Mouse (Mus musculus): ENCODE data around the gene Bmpr1a. TPM values are rescaled to one million over a fixed set of nuclear protein-coding genes. Genes with fewer than 3 reads are reported as not detected.

The Bmpr1a gene
- polyA plus RNA-seq, 1 experiment from 2014 or later, result 37.4 TPM

GRCm38 (mm10) chr14:34382921-34383704 lies 120.0 kb downstream of the Bmpr1a start:
- Histone ChIP-seq H3K27ac (replicated peaks) (no peak overlapping the region), H3K4me3 (no peak overlapping the region), H3K27me3 (replicated peaks) (no peaks in the 10 kb centered on the region), H3K4me1 (peaks cover 17% of the 10 kb centered on the region), H3K4me2 (no peak overlapping the region), H3K9ac (no peak overlapping the region), H3K36me3 (peaks cover 11% of the 10 kb centered on the region), H3K9me3 (no peaks in the 10 kb centered on the region)
- WGBS, result 82% methylated on average over 9 of the region's 9 CpGs
- no peak for ATAC-seq (ENCODE audit: extremely low read depth, insufficient number of reproducible peaks, low FRiP score, low TSS enrichment)

GRCm38 (mm10) chr14:34378560-34379331 lies 124.4 kb downstream of the Bmpr1a start:
- WGBS, result 30% methylated on average over 11 of the region's 11 CpGs
- peak overlapping the region; percentile 49 for H3K4me3 ChIP-seq
- peak overlapping the region; percentile 65 for H3K9ac ChIP-seq
- H3K4me1 ChIP-seq, result peaks cover 37% of the 10 kb centered on the region
- peaks cover 11% of the 10 kb centered on the region for H3K36me3 ChIP-seq
- peak overlapping the region; percentile 64 for H3K4me2 ChIP-seq
- peak overlapping the region; percentile 77 for H3K27ac ChIP-seq (replicated peaks)
- peak; percentile 14; the same call in 1 of the 2 replicates for ATAC-seq (ENCODE audit: extremely low read depth, insufficient number of reproducible peaks, low FRiP score, low TSS enrichment)
- H3K9me3 ChIP-seq, result no peaks in the 10 kb centered on the region
- no peaks in the 10 kb centered on the region for H3K27me3 ChIP-seq (replicated peaks)

DNA sequence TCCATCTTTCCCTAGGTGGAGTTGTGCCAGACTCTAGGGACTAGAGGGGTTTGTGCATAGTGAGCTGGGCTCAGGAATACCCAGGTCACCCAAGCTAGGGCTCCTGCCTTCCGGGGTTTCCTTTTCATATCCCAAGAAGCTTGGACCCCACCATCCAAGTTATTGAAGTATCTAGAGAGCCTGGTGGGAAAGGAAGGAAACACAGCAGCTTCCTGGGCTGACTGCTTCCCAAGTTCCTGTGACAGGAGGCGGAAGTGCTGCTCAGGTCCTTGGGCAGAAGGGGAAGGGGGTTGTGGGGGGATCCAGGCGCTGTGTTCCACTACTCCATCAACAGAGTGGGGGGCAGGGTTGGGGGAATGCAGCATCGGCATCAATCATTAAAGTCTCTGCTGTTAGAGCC lies 126.0 kb downstream of the Bmpr1a start:
- 70% methylated on average over 4 of the region's 4 CpGs for WGBS
- no peak for ATAC-seq (ENCODE audit: extremely low read depth, insufficient number of reproducible peaks, low FRiP score, low TSS enrichment)
- H3K9ac ChIP-seq, result peak overlapping the region; percentile 68
- peak overlapping the region; percentile 64 for H3K4me2 ChIP-seq
- H3K27ac ChIP-seq (replicated peaks), result peak overlapping the region; percentile 77
- H3K9me3 ChIP-seq, result no peaks in the 10 kb centered on the region
- H3K27me3 ChIP-seq (replicated peaks), result no peaks in the 10 kb centered on the region
- peaks cover 41% of the 10 kb centered on the region for H3K4me1 ChIP-seq
- 0 out of 2 replicates have a peak, but pooled peaks cover 4% of the 10 kb centered on the region for H3K36me3 ChIP-seq
- peak overlapping the region; percentile 49 for H3K4me3 ChIP-seq

DNA sequence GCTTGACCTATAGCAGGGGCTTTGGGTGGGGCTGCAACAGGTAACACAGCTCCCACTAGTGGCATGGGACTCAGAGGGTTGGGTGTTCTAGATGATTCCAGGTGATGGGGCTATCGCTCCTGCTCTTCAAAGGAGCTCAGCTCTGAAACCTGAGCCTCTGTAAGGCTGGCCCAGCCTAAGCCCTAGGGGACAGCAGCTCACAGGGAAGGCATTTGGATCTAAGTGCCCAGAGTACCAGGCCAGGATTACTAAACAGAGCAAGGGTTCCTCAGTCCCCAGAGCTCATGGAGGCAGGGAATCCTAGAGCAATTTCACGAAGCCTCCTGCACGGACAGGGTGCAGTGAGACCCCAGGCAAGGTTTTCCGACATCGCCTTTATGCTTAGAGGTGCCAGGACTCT lies 127.2 kb downstream of the Bmpr1a start:
- no peak for ATAC-seq (ENCODE audit: extremely low read depth, insufficient number of reproducible peaks, low FRiP score, low TSS enrichment)
- peaks cover 41% of the 10 kb centered on the region for H3K4me1 ChIP-seq
- no peaks in the 10 kb centered on the region for H3K36me3 ChIP-seq
- H3K9ac ChIP-seq, result peak overlapping the region; percentile 68
- peak overlapping the region; percentile 64 for H3K4me2 ChIP-seq
- H3K9me3 ChIP-seq, result no peaks in the 10 kb centered on the region
- H3K27ac ChIP-seq (replicated peaks), result peak overlapping the region; percentile 77
- WGBS, result 66% methylated on average over 5 of the region's 5 CpGs
- no peaks in the 10 kb centered on the region for H3K27me3 ChIP-seq (replicated peaks)
- H3K4me3 ChIP-seq, result peak overlapping the region; percentile 49

GRCm38 (mm10) chr14:34375415-34375904 lies 127.7 kb downstream of the Bmpr1a start, which contains the start of gene Mmrn2:
Gene Mmrn2, plus strand, starts transcription at chr14:34375465.
- Histone ChIP-seq H3K36me3 (no peaks in the 10 kb centered on the region), H3K4me3 (peak within 1 kb of the TSS; percentile 49), H3K27ac (replicated peaks) (peak within 1 kb of the TSS; percentile 77), H3K27me3 (replicated peaks) (no peaks in the 10 kb centered on the region), H3K4me2 (peak within 1 kb of the TSS; percentile 64), H3K4me1 (peaks cover 41% of the 10 kb centered on the region), H3K9ac (peak within 1 kb of the TSS; percentile 68), H3K9me3 (no peaks in the 10 kb centered on the region)
- WGBS, result 65% methylated on average over 13 of the region's 13 CpGs
- no peak for ATAC-seq (ENCODE audit: extremely low read depth, insufficient number of reproducible peaks, low FRiP score, low TSS enrichment)

DNA sequence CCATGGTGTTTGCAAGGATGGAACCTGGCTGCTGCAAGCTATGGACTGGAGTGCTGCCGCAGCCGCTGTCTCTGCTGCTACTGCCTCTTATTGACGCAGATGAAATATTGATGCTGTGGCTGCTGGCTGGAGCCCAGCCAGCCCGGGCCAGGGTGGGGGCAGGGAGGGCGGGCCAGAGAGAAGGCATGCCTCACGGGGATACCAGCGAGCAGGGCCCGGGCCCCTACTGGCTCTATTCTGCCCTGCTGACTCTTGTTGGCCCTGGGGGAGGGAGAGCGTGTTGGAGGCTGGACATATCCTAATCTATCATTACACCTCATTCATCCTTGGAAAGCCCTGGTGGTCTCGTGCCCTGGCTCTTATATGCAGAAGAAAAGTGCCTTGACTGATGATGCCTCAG lies 128.6 kb downstream of the Bmpr1a start, which contains the start of gene Sncg:
Sncg (minus strand) TSS at position 213 of the 400 bp plus-strand sequence.
- no peaks in the 10 kb centered on the region for H3K36me3 ChIP-seq
- H3K4me2 ChIP-seq, result peak within 1 kb of the TSS; percentile 64
- WGBS, result 45% methylated on average over 10 of the region's 10 CpGs
- H3K9me3 ChIP-seq, result no peaks in the 10 kb centered on the region
- H3K4me1 ChIP-seq, result peaks cover 39% of the 10 kb centered on the region
- no peaks in the 10 kb centered on the region for H3K27me3 ChIP-seq (replicated peaks)
- H3K4me3 ChIP-seq, result peak within 1 kb of the TSS; percentile 49
- H3K27ac ChIP-seq (replicated peaks), result peak within 1 kb of the TSS; percentile 77
- ATAC-seq (ENCODE audit: extremely low read depth, insufficient number of reproducible peaks, low FRiP score, low TSS enrichment), result no peak
- peak within 1 kb of the TSS; percentile 68 for H3K9ac ChIP-seq

DNA sequence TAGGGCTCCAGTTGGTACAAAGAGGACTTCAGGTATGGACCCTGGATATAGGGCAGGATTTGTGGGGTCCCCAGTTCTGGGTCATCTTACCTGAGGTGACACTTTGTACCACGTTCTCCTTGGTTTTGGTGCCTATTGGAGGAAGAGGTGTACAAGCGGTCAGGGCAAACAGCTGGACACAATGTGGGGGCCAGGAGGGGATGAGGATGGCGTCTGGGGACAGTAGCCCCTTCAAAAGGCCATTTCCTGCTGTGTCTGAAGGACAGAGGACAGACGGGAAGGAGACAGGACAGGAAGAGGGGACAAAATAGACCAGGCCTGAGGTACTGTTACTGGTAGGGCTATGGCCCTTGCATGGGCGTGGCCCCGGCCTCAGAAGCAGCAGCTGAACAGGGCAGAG lies 129.6 kb downstream of the Bmpr1a start:
- H3K36me3 ChIP-seq, result no peaks in the 10 kb centered on the region
- H3K9me3 ChIP-seq, result no peaks in the 10 kb centered on the region
- no peak for ATAC-seq (ENCODE audit: extremely low read depth, insufficient number of reproducible peaks, low FRiP score, low TSS enrichment)
- peaks cover 29% of the 10 kb centered on the region for H3K4me1 ChIP-seq
- 74% methylated on average over 6 of the region's 6 CpGs for WGBS
- no peak overlapping the region for H3K4me3 ChIP-seq
- H3K9ac ChIP-seq, result no peak overlapping the region
- H3K27me3 ChIP-seq (replicated peaks), result no peaks in the 10 kb centered on the region
- no peak overlapping the region for H3K4me2 ChIP-seq
- H3K27ac ChIP-seq (replicated peaks), result no peak overlapping the region

DNA sequence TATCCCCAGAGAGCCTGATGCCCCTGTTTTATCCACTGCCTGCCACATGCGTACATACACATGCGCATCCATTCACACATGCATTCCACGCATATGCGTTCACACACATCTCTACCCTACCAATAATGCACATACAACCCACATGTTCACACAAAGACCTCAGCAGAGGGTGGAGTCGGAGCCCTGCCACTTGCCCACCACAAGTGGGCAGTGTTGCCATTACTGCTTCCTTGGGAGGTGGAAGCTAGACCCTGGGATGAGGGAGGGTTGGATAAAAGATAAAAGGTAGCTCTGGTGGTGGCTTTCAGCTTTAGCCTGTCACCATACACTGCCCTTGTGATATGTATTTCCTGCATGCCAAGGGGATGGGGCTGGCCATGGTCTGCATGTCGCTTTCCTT lies 130.5 kb downstream of the Bmpr1a start:
- no peak overlapping the region for H3K9ac ChIP-seq
- no peaks in the 10 kb centered on the region for H3K9me3 ChIP-seq
- WGBS, result 78% methylated on average over 6 of the region's 6 CpGs
- no peak overlapping the region for H3K27ac ChIP-seq (replicated peaks)
- no peak for ATAC-seq (ENCODE audit: extremely low read depth, insufficient number of reproducible peaks, low FRiP score, low TSS enrichment)
- H3K4me3 ChIP-seq, result no peak overlapping the region
- no peaks in the 10 kb centered on the region for H3K27me3 ChIP-seq (replicated peaks)
- no peaks in the 10 kb centered on the region for H3K36me3 ChIP-seq
- peaks cover 20% of the 10 kb centered on the region for H3K4me1 ChIP-seq
- no peak overlapping the region for H3K4me2 ChIP-seq

DNA sequence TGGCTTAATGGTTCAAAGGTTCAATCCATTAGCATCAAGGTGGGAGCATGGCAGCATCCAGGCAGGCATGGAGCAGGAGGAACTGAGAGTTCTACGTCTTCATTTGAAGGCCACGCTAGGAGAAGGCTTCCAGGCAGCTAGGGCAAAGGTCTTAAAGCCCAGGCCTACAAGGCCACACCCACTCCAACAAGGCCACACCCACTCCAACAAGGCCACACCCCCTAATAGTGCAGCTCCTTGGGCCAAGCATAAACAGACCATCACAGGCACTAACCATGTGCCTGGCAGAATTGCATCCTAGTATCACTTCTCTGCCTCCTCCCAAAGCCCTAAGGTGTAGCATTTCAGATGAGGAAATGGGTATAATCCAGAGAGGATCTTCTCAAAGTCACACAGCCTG lies 131.4 kb downstream of the Bmpr1a start:
- Histone ChIP-seq H3K36me3 (no peaks in the 10 kb centered on the region), H3K4me3 (no peak overlapping the region), H3K9me3 (no peaks in the 10 kb centered on the region), H3K4me2 (no peak overlapping the region), H3K4me1 (peaks cover 19% of the 10 kb centered on the region), H3K27me3 (replicated peaks) (no peaks in the 10 kb centered on the region), H3K9ac (no peak overlapping the region), H3K27ac (replicated peaks) (no peak overlapping the region)
- WGBS, result 81% methylated on average over 2 of the region's 2 CpGs
- ATAC-seq (ENCODE audit: extremely low read depth, insufficient number of reproducible peaks, low FRiP score, low TSS enrichment), result no peak

- Histone ChIP-seq H3K9me3 (no peaks in the 10 kb centered on the region), H3K4me3 (no peak overlapping the region), H3K27ac (replicated peaks) (no peak overlapping the region), H3K36me3 (no peaks in the 10 kb centered on the region), H3K27me3 (replicated peaks) (no peaks in the 10 kb centered on the region), H3K4me1 (peaks cover 19% of the 10 kb centered on the region), H3K4me2 (no peak overlapping the region), H3K9ac (no peak overlapping the region)
- ATAC-seq (ENCODE audit: extremely low read depth, insufficient number of reproducible peaks, low FRiP score, low TSS enrichment), result no peak
- WGBS, result 74% methylated on average over 3 of the region's 3 CpGs
Measured at GRCm38 (mm10) chr14:34370921-34371320, 132.2 kb downstream of the Bmpr1a start.

DNA sequence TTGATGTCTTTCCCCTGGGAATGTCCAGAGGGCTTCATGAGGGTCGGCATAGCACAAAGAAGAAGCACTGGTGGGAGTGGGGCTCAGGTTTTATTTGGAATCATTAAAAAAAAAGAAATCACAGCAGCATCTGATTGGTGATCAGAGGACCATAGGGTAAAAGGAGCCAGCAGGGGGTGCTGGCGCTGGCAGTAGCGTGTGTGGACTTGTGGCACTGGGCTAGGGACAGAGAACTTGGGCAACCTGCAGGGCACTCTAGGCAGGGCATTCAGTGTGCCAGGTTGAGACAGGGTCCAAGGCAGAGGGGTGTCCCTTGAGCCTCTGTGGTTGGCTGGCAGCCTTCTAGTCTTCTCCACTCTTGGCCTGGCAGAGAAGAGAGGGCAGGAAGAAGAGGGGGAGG lies 132.9 kb downstream of the Bmpr1a start:
- H3K4me3 ChIP-seq, result no peak overlapping the region
- 57% methylated on average over 3 of the region's 3 CpGs for WGBS
- H3K9ac ChIP-seq, result no peak overlapping the region

More for the DNA sequence above, 132.9 kb downstream of the Bmpr1a start:
- no peak for ATAC-seq (ENCODE audit: extremely low read depth, insufficient number of reproducible peaks, low FRiP score, low TSS enrichment)
- H3K27ac ChIP-seq (replicated peaks), result no peak overlapping the region
- H3K9me3 ChIP-seq, result no peaks in the 10 kb centered on the region
- H3K4me1 ChIP-seq, result peaks cover 19% of the 10 kb centered on the region
- no peak overlapping the region for H3K4me2 ChIP-seq
- H3K27me3 ChIP-seq (replicated peaks), result no peaks in the 10 kb centered on the region
- no peaks in the 10 kb centered on the region for H3K36me3 ChIP-seq
